Mouse (Mus musculus): ENCODE measurements around the gene Mrpl16. TPM values are rescaled to one million over a fixed set of nuclear protein-coding genes. Genes with fewer than 3 reads are reported as not detected.

The Mrpl16 gene
- total RNA-seq (2023) = 10 to 100 TPM; 28.3 to 28.4 TPM

DNA sequence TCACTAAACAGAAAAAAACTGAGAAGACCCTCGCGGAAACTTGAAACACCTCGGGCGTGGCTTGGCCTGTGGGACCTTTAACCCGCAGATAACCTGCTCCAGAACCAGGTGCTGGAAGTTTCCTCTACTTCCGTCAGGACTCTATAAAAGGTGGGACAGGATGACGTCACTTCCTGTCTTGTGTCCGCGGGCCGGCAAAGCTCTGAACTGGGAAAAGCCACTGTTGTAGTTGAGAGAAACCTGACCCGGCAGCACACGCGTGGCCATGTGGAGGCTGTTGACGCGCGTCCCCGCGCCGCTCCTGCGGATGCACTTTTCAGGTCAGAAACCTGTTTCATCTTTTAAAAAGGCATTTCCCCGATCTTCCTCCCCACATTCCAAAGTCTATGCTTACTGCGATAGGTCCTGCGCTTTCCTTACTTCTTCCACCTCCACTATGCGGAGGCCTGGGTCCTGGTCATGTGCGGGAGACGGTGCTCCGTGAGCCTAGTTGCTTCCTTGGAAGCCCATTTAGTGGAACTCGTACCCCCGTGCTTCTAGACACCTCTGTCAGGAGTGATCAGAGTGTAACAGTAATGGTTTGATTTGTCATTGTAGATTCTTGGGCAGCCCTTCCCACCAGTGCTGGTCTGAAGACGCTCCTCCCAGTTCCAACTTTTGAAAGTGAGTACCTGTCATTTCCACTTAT lies at the start of gene Mrpl16:
Mrpl16 (plus strand) TSS at position 187 of the 688 bp plus-strand sequence.

DNA sequence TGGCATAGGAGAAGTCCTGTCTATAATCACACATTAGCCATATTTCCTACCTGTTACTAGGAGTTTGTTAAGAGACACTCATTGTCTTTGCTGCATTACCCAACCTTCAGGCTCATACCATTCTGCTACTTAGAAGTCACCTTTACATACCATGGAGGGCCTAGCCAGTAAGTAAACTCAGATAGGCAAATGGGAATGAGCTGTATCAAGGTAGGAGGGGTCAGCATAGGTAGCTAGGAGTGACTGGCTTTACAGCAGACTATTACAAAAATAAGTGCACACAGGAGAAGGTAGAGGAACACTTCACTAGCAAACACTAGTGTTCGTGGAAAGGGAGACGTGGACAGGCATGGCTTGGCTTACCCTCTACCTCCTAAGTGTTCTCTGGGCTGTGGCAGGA lies 22.9 kb upstream of the Mrpl16 start, which contains the start of gene Gif:
Gif (plus strand) TSS at position 257 of the 400 bp plus-strand sequence.

DNA sequence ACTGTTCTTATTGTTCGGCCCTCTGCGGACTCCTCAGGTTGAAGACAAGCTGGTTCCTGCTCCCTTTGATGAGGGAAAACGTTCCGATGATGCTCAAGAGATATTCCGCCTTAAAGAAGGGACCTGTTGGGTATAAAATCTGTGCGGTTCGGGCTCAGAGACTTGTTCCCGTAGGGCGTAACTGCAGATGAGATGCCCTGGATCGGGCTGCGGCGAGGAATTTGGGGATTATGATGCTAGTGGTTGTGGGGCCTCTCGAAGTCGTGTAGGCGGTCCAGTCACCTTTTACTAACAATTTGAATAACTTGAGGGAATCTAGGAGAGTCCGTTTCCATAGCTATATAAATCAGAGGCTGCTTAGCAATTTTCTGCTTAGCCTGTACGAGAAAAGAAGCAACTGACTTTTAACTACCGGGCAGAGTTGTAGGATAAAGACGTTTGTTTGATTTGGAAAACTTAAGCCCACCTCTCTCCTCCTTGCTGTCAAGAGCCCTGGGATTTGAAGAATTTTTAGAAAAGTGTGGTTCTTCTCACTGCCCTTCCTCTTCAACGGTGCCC lies 49.0 kb downstream of the Mrpl16 start, which contains the start of gene Stx3:
Stx3 (minus strand) TSS at position 261 of the 558 bp plus-strand sequence.

Other genes starting within 250 kb of the Mrpl16 start
- gene Ms4a4d, start 233.6 kb upstream of the Mrpl16 start, total RNA-seq (2023) = not detected
- 1 to 10 TPM; 3.4 to 3.8 TPM for gene Ms4a6d, start 165.5 kb upstream of the Mrpl16 start, total RNA-seq (2023)
- gene Ms4a2, start 146.7 kb upstream of the Mrpl16 start, total RNA-seq (2023) = not detected
- gene Ms4a3, start 129.5 kb upstream of the Mrpl16 start, total RNA-seq (2023) = not detected
- gene Oosp2, start 109.8 kb upstream of the Mrpl16 start, total RNA-seq (2023) = 1 to 10 TPM in 1 of 2 experiments, not detected in 1; 1.5 TPM
- 1 to 10 TPM in 1 of 2 experiments, under 1 TPM in 1; 0.93 to 1.2 TPM for gene Oosp1, start 79.2 kb upstream of the Mrpl16 start, total RNA-seq (2023)
- gene Oosp3, start 73.3 kb upstream of the Mrpl16 start, total RNA-seq (2023) = not detected
- gene Gif, start 22.8 kb upstream of the Mrpl16 start, total RNA-seq (2023) = not detected
- 1 to 10 TPM; 1.0 TPM for gene Stx3, start 49.0 kb downstream of the Mrpl16 start, total RNA-seq (2023)
- not detected for gene Olfr1417, start 68.8 kb downstream of the Mrpl16 start, total RNA-seq (2023)
- gene Olfr1418, start 90.7 kb downstream of the Mrpl16 start, total RNA-seq (2023) = not detected
- not detected for gene Olfr1419, start 104.7 kb downstream of the Mrpl16 start, total RNA-seq (2023)
- not detected for gene Olfr1420, start 116.2 kb downstream of the Mrpl16 start, total RNA-seq (2023)
- 10 to 100 TPM; 57.4 to 69.2 TPM for gene Patl1, start 142.0 kb downstream of the Mrpl16 start, total RNA-seq (2023)
- 10 to 100 TPM; 57.4 to 58.1 TPM for gene Osbp, start 195.6 kb downstream of the Mrpl16 start, total RNA-seq (2023)